Comparison of ENCODE assay signal across 9 mouse cellular contexts in genomic region chr8:126586599-126587577, GRCm38 (mm10). TPM values are rescaled to one million over a fixed set of nuclear protein-coding genes. Genes with fewer than 3 reads are reported as not detected.
DNase-seq lines count a peak whose midpoint lies in the region; ATAC-seq and TF ChIP-seq lines count a peak whose summit lies in the region.
"Had no signal": no experiment of that assay in that cellular context is flagged by ENCODE, and none has a peak within 500 bp of the region (broad histone marks: within the 10 kb centered on the region; RNA-seq: fewer than 3 reads in every experiment).

No protein-coding gene starts in this region.

- TF ChIP-seq CTCF in lung, embryonic 14.5 days (IDR thresholded peaks at IDR 0.05; ENCODE audit: low read depth), result no peak

- H3K4me1 ChIP-seq in lung, embryonic 14.5 days (ENCODE audit: insufficient read depth), result peaks cover 42% of the 10 kb centered on the region
- peaks cover 90% of the 10 kb centered on the region for H3K4me1 ChIP-seq in hindbrain, embryonic 15.5 days (replicated peaks)
- H3K4me1 ChIP-seq in neural tube, embryonic 14.5 days (ENCODE audit: control insufficient read depth, insufficient read depth, low read length), result peaks cover 62% of the 10 kb centered on the region

- ATAC-seq in CD4-positive, CD25-positive, alpha-beta regulatory T cell, adult 4 months, result no peak
- no peak for ATAC-seq in lung, embryonic 14.5 days (ENCODE audit: insufficient read depth)
- ATAC-seq in hindbrain, embryonic 15.5 days (ENCODE audit: low FRiP score, low read depth), result no peak
- ATAC-seq in neural tube, embryonic 14.5 days (ENCODE audit: low read depth), result no peak
- ATAC-seq in cerebellum, adult (ENCODE audit: insufficient number of reproducible peaks, low FRiP score, low TSS enrichment), result no peak

- no peaks in the 10 kb centered on the region for H3K27me3 ChIP-seq in lung, embryonic 14.5 days (ENCODE audit: insufficient read depth, low read length)
- H3K27me3 ChIP-seq in hindbrain, embryonic 15.5 days, result no peaks in the 10 kb centered on the region
- no peaks in the 10 kb centered on the region for H3K27me3 ChIP-seq in neural tube, embryonic 14.5 days (ENCODE audit: control insufficient read depth, insufficient read depth, low read length)

- H3K27ac ChIP-seq in lung, embryonic 14.5 days (ENCODE audit: low read depth), result peak overlapping the region; percentile 10
- H3K27ac ChIP-seq in hindbrain, embryonic 15.5 days (replicated peaks), result no peak overlapping the region
- H3K27ac ChIP-seq in neural tube, embryonic 14.5 days (ENCODE audit: low read depth, low read length), result no peak overlapping the region

- H3K9me3 ChIP-seq in lung, embryonic 14.5 days (ENCODE audit: low read depth, low read length), result no peaks in the 10 kb centered on the region
- no peaks in the 10 kb centered on the region for H3K9me3 ChIP-seq in hindbrain, embryonic 15.5 days
- no peaks in the 10 kb centered on the region for H3K9me3 ChIP-seq in neural tube, embryonic 14.5 days (ENCODE audit: control insufficient read depth, low read length)

- H3K4me3 ChIP-seq in lung, embryonic 14.5 days (ENCODE audit: low read depth, low read length), result peak overlapping the region; percentile 100; the same call in 1 of the 2 replicates
- 0 out of 2 replicates have a peak overlapping the region, but pooled peaks have one; percentile 13 for H3K4me3 ChIP-seq in hindbrain, embryonic 15.5 days
- H3K4me3 ChIP-seq in neural tube, embryonic 14.5 days (ENCODE audit: low read depth, low read length), result no peak overlapping the region

- WGBS in lung, embryonic 14.5 days, result 53% methylated on average over 10 of the region's 10 CpGs
- WGBS in hindbrain, embryonic 15.5 days, result 72% methylated on average over 10 of the region's 10 CpGs
- WGBS in neural tube, embryonic 14.5 days, result 78% methylated on average over 10 of the region's 10 CpGs

- no peak overlapping the region; the same call in 1 of the 2 replicates for H3K9ac ChIP-seq in lung, embryonic 14.5 days
- no peak overlapping the region for H3K9ac ChIP-seq in hindbrain, embryonic 15.5 days
- H3K9ac ChIP-seq in neural tube, embryonic 14.5 days (replicated peaks; ENCODE audit: low read depth, low read length), result no peak overlapping the region

- peak; percentile 32 for DNase-seq in CD4-positive, CD25-positive, alpha-beta regulatory T cell, adult 2 months (ENCODE audit: low read depth, low spot score)
- DNase-seq in lung, embryonic 14.5 days, result peak; percentile 28
- DNase-seq in lung, postnatal 4 days, result no peak
- DNase-seq in layer of hippocampus, adult 9-10 months (ENCODE audit: low spot score), result no peak
- DNase-seq: thymus, postnatal 36 days had no signal

- peaks cover 62% of the 10 kb centered on the region for H3K36me3 ChIP-seq in lung, embryonic 14.5 days (ENCODE audit: insufficient read depth)
- H3K36me3 ChIP-seq in hindbrain, embryonic 15.5 days, result no peaks in the 10 kb centered on the region
- peaks cover 8% of the 10 kb centered on the region; the same call in 1 of the 2 replicates for H3K36me3 ChIP-seq in neural tube, embryonic 14.5 days (ENCODE audit: control insufficient read depth, insufficient read depth, low read length)

- peak overlapping the region; percentile 99 for H3K4me2 ChIP-seq in lung, embryonic 14.5 days
- H3K4me2 ChIP-seq in hindbrain, embryonic 15.5 days, result peak overlapping the region; percentile 99
- peak overlapping the region; percentile 32; the same call in 1 of the 2 replicates for H3K4me2 ChIP-seq in neural tube, embryonic 14.5 days (ENCODE audit: low read depth, low read length)

RNA-seq across cellular contexts. Expression of gene Irf2bp2, which starts 6.9 kb away (rescaled TPM):
- 10 to 100 TPM; 15.5 to 22.4 TPM for polyA plus RNA-seq in CD4-positive, CD25-positive, alpha-beta regulatory T cell, adult 4 months (2017; shearing (Covaris generic))
- 8.9 and 9.3 TPM in 2 replicates for polyA plus RNA-seq in lung, embryonic 14.5 days (2014; fragmentation: Nextera tagmentation; extraction: Ambion mirVana)
- 9.1 and 9.2 TPM in 2 replicates for polyA plus RNA-seq in hindbrain, embryonic 15.5 days (2015; fragmentation: Nextera tagmentation; extraction: Ambion mirVana)
- 8.5 and 8.8 TPM in 2 replicates for polyA plus RNA-seq in neural tube, embryonic 14.5 days (2014; fragmentation: Nextera tagmentation; extraction: Ambion mirVana)

Comparison
In these comparisons a context has a peak if more than half of its experiments do, and no peak if none do; other contexts are left out.
1. DNase-seq: peak in CD4-positive, CD25-positive, alpha-beta regulatory T cell, adult 2 months (single experiment) and lung, embryonic 14.5 days (single experiment); none in lung, postnatal 4 days (0 of 2) and layer of hippocampus, adult 9-10 months (single experiment).
2. H3K4me2 ChIP-seq: peak in every context shown above with its lines; median percentile 99 in lung, embryonic 14.5 days; 99 in hindbrain, embryonic 15.5 days; 32 in neural tube, embryonic 14.5 days.